Mouse (Mus musculus) erythroblast, embryonic 14.5 days (primary cell): Measurements from ENCODE around the gene Zfp974. TPM values are rescaled to one million over a fixed set of nuclear protein-coding genes. Genes with fewer than 3 reads are reported as not detected.
A peak's percentile ranks its signal among the peaks of the same experiment; 100 is the strongest.
"Not testable (repeated sequence)": the region's sequence is repeated elsewhere in the genome, so short reads cannot be mapped to it uniquely, and the experiment has no call there.

Experiments
- H3K27me3 ChIP-seq: 2 replicates; pipeline ENCODE4 v1.6.1; 2012; ENCODE audit warnings: inconsistent platforms; ENCODE audit not compliant: control insufficient read depth
- H3K36me3 ChIP-seq: 2 replicates; pipeline ENCODE4 v1.6.1; 2012; ENCODE audit warnings: mild to moderate bottlenecking, inconsistent platforms; ENCODE audit not compliant: control insufficient read depth
- H3K4me1 ChIP-seq: 2 replicates; pipeline ENCODE4 v1.6.1; 2012; ENCODE audit warnings: inconsistent platforms; ENCODE audit not compliant: control insufficient read depth
- H3K4me3 ChIP-seq: replicated peaks from 2 replicates; pipeline ENCODE3; 2012; ENCODE audit warnings: moderate library complexity, mild to moderate bottlenecking, inconsistent platforms
- H3K9me3 ChIP-seq: 2 replicates; pipeline ENCODE4 v1.6.1; 2012; ENCODE audit warnings: low read length, inconsistent platforms, mixed read lengths; ENCODE audit not compliant: control insufficient read depth
- GATA1 ChIP-seq: IDR thresholded peaks from 2 replicates; pipeline ENCODE4 v1.6.1; 2012; ENCODE audit warnings: low read length, inconsistent platforms, mixed read lengths
- TAL1 ChIP-seq: IDR thresholded peaks from 3 replicates; pipeline ENCODE4 v1.6.1; 2012; ENCODE audit warnings: low read length, inconsistent platforms, mixed read lengths
- polyA plus RNA-seq: library from polyadenylated mRNA; stranded (reverse); fragments of >175 nt; gene quantifications from 2 replicates; pipeline ENCODE4 v1.2.3, GENCODE M21; 2012

The Zfp974 gene
- 0.04 TPM in 1 of 2 replicates, not detected in the other for polyA plus RNA-seq

DNA sequence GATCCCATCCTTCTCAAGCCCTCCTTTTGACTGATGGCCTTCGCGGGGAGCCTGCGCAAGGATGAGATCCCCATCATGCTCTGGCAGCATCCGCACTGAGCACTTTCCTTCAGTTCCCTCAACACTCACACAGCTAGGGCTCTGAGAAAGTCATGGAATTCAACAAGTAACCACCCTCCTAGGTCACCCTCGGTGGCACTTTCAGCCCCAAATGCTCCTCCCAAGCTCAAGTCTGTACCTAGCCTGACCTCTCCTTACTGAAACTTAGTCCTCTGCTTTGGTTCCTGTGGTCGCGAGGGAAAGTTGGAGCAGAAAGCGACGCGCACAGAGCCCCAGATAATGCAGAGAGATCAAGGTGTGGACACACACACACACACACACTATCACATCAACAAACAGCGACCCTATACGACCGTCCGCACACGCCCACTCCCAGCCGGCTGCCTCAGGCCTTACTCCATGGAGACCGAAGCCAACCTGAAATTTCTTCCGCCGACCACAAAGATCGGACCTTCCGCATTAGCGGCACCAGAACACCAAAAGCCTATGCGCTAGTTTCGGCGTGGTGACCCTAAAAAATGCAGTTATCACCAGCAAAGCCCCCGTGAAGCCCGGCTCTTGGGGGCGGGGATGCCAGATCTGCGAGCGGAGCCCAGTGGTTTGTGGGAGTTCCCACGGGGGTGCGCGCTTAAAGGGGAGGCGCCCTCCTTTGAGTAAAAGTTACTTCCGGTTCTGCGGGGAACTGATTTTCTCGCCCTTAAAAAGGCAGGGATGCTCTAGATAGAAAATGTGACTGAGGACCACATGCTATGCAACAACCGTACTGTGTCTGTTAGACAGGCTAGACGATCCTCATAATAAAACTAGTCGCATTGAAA is at the start of gene Zfp974:
Gene Zfp974 (minus strand): TSS at position 643 of the 878 bp plus-strand sequence.
- Histone ChIP-seq H3K27me3 (0 out of 2 replicates have a peak, but pooled peaks cover 4% of the 10 kb centered on the region), H3K4me3 (peak within 1 kb of the TSS; percentile 67), H3K36me3 (no peaks in the 10 kb centered on the region), H3K4me1 (peaks cover 15% of the 10 kb centered on the region), H3K9me3 (no peaks in the 10 kb centered on the region)
- TF ChIP-seq TAL1 (no peak), GATA1 (no peak)

DNA sequence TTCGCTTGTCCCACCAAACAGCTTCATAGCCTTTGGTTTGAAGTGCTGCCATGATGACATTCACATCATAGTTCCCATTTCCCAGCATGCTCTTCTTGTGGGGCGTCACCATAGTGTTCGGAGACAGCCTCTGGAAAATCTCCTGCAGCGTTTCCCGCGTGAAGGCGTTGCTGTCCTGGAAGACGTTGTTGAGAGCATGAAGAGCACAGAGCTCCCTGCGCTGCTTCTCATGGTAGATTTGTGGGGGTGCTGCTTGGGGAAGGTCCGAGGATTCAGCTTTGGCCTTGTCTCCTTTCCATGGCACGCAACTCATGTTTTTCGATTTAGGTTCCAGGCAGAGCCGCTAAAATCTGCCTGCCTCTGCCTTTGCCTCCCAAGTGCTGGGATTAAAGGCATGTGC is 20.2 kb upstream of the Zfp974 start:
- H3K36me3 ChIP-seq, H3K9me3 ChIP-seq, H3K27me3 ChIP-seq, H3K4me1 ChIP-seq, H3K4me3 ChIP-seq: not testable (repeated sequence)

DNA sequence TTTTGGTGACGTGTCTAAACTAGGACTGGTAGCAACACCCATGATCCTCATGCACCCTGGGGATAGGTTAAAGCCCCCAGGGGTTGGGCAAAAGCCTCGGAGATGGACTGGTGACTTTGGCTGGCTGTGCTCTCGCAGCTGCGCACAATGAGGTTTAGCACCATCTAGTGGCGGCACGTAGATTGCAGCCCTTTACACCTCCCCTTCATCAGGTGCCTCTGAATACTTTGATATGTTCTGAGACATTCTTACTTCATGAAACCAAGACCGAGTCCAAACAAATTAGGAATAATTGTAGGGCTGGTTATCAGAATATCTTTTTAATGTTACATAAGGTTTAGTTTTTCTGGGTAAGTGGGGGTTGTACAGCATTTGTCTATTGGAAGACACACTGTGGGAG is 12.6 kb upstream of the Zfp974 start:
- H3K27me3 ChIP-seq, H3K9me3 ChIP-seq, H3K36me3 ChIP-seq, H3K4me3 ChIP-seq, H3K4me1 ChIP-seq: not testable (repeated sequence)

DNA sequence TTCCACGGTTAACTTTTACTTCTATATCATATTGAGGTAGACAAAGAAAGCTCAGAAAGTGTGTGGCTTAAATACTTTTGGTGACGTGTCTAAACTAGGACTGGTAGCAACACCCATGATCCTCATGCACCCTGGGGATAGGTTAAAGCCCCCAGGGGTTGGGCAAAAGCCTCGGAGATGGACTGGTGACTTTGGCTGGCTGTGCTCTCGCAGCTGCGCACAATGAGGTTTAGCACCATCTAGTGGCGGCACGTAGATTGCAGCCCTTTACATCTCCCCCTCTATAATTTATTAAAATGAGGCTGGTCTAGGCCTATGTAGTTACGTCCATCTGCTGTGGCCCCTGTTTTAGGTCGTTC is 4.5 kb upstream of the Zfp974 start:
- not testable (repeated sequence) for H3K9me3 ChIP-seq, H3K4me3 ChIP-seq, H3K36me3 ChIP-seq, H3K27me3 ChIP-seq
- peaks cover 13% of the 10 kb centered on the region for H3K4me1 ChIP-seq

DNA sequence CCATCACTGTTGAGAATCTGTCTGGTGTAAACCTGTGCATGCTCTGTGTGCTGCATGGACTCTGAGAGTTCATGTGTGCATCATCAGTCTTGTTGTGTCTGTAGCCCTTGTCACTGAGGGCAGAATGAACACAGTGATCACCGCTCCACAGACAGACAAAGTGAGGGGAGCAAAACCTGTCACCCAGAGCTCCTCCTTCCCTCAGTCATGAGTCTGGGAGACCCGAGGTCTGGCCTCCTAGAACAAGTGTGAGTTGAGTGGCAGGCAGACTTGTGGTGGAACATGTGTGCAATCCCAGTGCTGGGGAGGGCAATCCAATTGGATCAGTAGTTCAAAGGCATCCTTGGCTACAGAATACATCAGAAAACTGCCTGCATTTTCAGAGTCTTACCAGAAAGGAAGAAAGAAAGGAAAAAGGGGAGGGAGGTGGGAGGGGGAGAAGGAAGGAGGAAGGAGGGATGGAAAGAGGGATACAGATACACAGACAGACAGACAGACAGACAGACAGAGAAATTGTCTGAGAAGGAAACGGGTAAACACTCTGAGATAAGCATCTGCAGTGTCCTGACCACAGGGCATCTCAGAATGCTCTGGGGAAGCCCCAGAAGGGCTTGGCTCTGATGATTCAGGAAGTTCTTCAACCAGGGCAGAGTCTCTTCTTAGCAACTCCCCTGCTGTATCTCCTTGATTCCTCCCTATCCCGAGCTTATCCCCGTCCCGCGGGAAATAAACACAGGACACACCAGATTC is 4.0 kb upstream of the Zfp974 start:
- peaks cover 15% of the 10 kb centered on the region for H3K4me1 ChIP-seq
- TF ChIP-seq TAL1: no peak
- TF ChIP-seq GATA1: no peak
- H3K4me3 ChIP-seq: no peak overlapping the region

DNA sequence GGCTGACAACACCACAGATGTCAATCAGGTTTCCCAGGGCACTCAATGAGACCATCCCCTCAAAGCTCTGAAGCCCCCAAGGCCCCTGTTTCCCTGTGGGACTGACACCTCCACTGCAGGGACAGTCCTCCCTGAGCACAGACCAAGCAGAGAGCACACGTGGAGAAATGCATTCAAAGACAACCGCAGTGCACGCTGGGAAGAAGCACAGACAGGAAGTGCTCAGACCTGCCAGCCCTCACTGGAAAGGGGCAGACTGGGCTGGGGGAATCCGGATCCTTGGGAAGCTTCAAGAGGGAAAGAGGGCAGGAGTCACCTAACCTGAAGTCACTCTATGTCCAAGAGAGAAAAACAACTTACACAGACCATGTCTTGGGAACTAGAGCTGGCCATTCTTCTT is 2.2 kb downstream of the Zfp974 start:
- H3K36me3 ChIP-seq, H3K27me3 ChIP-seq, H3K4me3 ChIP-seq, H3K9me3 ChIP-seq: not testable (repeated sequence)
- peaks cover 12% of the 10 kb centered on the region for H3K4me1 ChIP-seq

More for the DNA sequence above, 4.0 kb upstream of the Zfp974 start:
- H3K9me3 ChIP-seq: no peaks in the 10 kb centered on the region
- no peaks in the 10 kb centered on the region for H3K36me3 ChIP-seq
- H3K27me3 ChIP-seq: 0 out of 2 replicates have a peak, but pooled peaks cover 4% of the 10 kb centered on the region

DNA sequence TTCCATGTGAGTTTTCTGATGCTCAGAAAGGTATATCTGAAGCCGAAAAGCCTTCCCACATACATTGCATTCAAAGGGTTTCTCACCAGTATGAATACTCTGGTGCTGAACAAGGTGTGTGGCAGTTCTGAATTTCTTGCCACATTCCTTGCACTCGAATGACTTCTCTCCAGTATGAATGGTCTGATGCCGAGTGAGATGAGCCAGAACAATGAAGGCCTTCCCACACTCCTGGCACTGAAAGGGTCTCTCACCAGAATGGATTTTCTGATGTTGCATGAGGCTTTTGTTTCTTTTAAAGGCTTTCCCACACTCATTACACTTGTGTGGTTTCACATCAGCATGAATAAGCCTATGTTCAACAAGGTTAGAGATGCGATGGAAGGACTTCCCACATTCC is 18.3 kb downstream of the Zfp974 start:
- H3K9me3 ChIP-seq, H3K4me3 ChIP-seq, H3K4me1 ChIP-seq, H3K27me3 ChIP-seq, H3K36me3 ChIP-seq: not testable (repeated sequence)

DNA sequence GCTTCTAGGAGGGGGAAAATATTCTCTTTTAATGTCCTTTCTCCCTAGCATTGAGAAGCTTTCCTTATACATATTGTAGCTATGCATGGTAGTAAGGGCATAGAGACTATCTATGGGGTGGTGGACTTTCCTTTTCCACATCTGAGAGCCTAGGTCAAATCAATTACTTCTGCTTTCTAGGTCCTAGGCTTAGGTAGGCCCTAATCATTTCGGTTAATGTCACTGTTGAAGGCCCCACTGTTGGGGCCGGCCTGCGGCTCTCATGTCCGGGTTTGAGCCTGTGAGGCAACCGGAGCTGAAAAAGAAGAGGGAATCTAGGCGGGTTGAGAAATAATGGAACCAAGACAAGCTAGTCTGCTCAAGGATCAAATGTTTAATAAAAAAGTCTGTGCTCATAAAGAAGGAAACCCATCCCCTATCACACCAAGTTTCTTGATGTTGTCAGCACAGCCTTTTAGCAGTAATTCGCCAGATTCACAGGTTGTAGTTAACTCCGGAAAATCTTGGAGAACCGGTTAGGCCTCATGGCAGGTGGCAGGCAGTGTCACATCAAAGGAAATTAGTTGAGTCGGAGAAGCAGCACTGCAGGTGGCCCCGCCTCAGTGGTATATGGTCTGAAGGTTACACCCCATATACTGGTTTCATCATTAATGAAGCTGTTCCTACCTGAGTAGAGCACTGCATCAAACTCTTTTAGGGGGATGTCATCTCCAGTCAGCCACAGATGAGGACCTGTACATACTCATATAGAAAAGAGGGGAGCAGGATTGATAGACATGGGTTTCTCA is 24.0 kb downstream of the Zfp974 start:
- no peak overlapping the region for H3K4me3 ChIP-seq
- H3K9me3 ChIP-seq: no peaks in the 10 kb centered on the region
- H3K27me3 ChIP-seq: no peaks in the 10 kb centered on the region

DNA sequence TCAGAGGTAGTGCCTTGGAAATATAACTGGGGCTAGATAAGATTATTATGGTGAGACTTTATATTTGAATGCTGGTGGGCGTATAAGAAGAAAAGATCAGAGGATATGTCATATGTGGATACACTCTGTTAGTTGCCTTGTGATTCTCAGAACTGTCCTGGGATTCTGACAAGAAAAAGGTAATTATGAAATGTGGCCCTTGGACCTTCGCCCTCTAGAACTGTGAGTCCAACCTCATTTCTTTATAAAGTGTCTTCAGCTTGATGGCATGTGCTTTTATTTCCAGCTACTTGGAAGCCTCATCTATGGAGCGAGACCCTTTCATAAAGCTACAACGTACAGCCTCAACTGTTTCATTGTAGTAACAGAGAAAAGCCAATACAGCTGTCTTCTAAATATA is 28.7 kb downstream of the Zfp974 start:
- Histone ChIP-seq H3K9me3 (no peaks in the 10 kb centered on the region), H3K36me3 (no peaks in the 10 kb centered on the region), H3K4me1 (no peaks in the 10 kb centered on the region), H3K27me3 (no peaks in the 10 kb centered on the region), H3K4me3 (no peak overlapping the region)
- no peak for TF ChIP-seq TAL1
- TF ChIP-seq GATA1: no peak

More for the DNA sequence above, 24.0 kb downstream of the Zfp974 start:
- TF ChIP-seq GATA1: no peak
- TF ChIP-seq TAL1: no peak
- H3K36me3 ChIP-seq: no peaks in the 10 kb centered on the region
- H3K4me1 ChIP-seq: no peaks in the 10 kb centered on the region
